Mouse (Mus musculus): ENCODE measurements around the gene Ccrl2.

- no peak for TF ChIP-seq POLR2A (IDR thresholded peaks at IDR 0.05; ENCODE audit: extremely low read depth, insufficient read depth, low read length)
- TF ChIP-seq CTCF (IDR thresholded peaks at IDR 0.05; ENCODE audit: extremely low read depth, insufficient read depth, low read length), result peak; percentile 89
These were observed 35.8 kb upstream of the Ccrl2 start for GRCm38 (mm10) chr9:111093094-111093493.
